Mouse (Mus musculus) small intestine, adult 2 months (tissue): ENCODE data around the gene Robo2.

ENCODE experiments used
- CTCF ChIP-seq: fragments of 200-500 bp; IDR thresholded peaks from 2 replicates; pipeline ENCODE4 v1.5.1; 2012; ENCODE audit warnings: low read depth, mild to moderate bottlenecking, control low read depth, inconsistent platforms, low read length, moderate library complexity, mixed read lengths; ENCODE audit not compliant: insufficient replicate concordance, insufficient read length; ENCODE audit errors: extremely low read depth
- POLR2A ChIP-seq: fragments of 200-500 bp; IDR thresholded peaks from 2 replicates; pipeline ENCODE4 v1.6.1; 2012; ENCODE audit warnings: low read depth, mild to moderate bottlenecking, control low read depth, inconsistent platforms, low read length, moderate library complexity

GRCm38 (mm10) chr16:74200024-74200703 is 211.5 kb downstream of the Robo2 start:
- TF ChIP-seq CTCF (no peak), POLR2A (no peak)
